Mouse (Mus musculus): ENCODE data around the gene 6720489N17Rik.
"Not testable (repeated sequence)": the region's sequence is repeated elsewhere in the genome, so short reads cannot be mapped to it uniquely, and the experiment has no call there.

- not testable (repeated sequence) for TF ChIP-seq CTCF (IDR thresholded peaks at IDR 0.05; ENCODE audit: control insufficient read depth, insufficient read depth, low read length); POLR2A (IDR thresholded peaks at IDR 0.05; ENCODE audit: borderline replicate concordance, control insufficient read depth, low read depth, low read length)
Observed at GRCm38 (mm10) chr13:62571099-62571498, 52.9 kb downstream of the 6720489N17Rik start, which contains the start of gene Zfp934.

All from bone marrow, adult 2 months (tissue).